Comparison of ENCODE assay signal across 7 mouse cellular contexts in the genomic region with DNA sequence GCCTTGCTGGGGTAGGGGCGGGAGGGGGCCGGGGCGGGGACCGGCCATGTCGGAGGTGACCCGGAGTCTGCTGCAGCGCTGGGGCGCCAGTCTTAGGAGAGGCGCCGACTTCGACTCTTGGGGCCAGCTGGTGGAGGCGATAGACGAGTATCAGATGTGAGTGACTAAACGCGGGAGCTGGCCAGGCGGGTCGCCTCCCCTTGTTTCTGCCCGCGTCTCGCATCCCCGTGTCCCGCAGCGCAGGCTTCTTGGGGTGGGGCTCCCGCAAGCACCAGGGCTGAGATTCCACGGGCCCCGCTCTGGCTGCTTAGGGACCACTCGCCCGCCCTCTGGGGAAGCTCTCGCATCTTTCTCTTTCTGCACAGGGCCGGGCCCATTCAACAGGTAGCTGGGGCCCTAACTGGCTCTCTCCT. TPM values are rescaled to one million over a fixed set of nuclear protein-coding genes. Genes with fewer than 3 reads are reported as not detected.
DNase-seq lines count a peak whose midpoint lies in the region; ATAC-seq lines count a peak whose summit lies in the region.

No protein-coding gene starts in this region.

- H3K9me3 ChIP-seq in forebrain, embryonic 13.5 days (replicated peaks), result no peaks in the 10 kb centered on the region
- no peaks in the 10 kb centered on the region for H3K9me3 ChIP-seq in intestine, embryonic 15.5 days

- peaks cover 9% of the 10 kb centered on the region for H3K36me3 ChIP-seq in forebrain, embryonic 13.5 days (ENCODE audit: poor library complexity, severe bottlenecking)
- peaks cover 2% of the 10 kb centered on the region; the same call in 1 of the 2 replicates for H3K36me3 ChIP-seq in intestine, embryonic 15.5 days
- no peaks in the 10 kb centered on the region for H3K36me3 ChIP-seq in splenic B cell, adult 2 months (ENCODE audit: control insufficient read depth, insufficient read depth, low read length, poor library complexity, severe bottlenecking)

- peaks cover 6% of the 10 kb centered on the region; the same call in 1 of the 2 replicates for H3K4me1 ChIP-seq in forebrain, embryonic 13.5 days
- no peaks in the 10 kb centered on the region for H3K4me1 ChIP-seq in intestine, embryonic 15.5 days (replicated peaks)

- H3K27ac ChIP-seq in forebrain, embryonic 13.5 days, result peak overlapping the region; percentile 2; the same call in 1 of the 2 replicates
- peak overlapping the region; percentile 52 for H3K27ac ChIP-seq in intestine, embryonic 15.5 days

- ATAC-seq in forebrain, embryonic 13.5 days, result peak; percentile 64
- ATAC-seq in intestine, embryonic 15.5 days, result peak; percentile 73
- ATAC-seq in megakaryocyte-erythroid progenitor cell, adult 5-6 weeks (replicated peaks; ENCODE audit: low FRiP score, low TSS enrichment, poor library complexity, severe bottlenecking), result peak; percentile 42

- 2% methylated on average over 28 of the region's 30 CpGs for WGBS in forebrain, embryonic 13.5 days
- 2% methylated on average over 30 of the region's 30 CpGs for WGBS in intestine, embryonic 15.5 days

- peak overlapping the region; percentile 60 for H3K9ac ChIP-seq in forebrain, embryonic 13.5 days
- H3K9ac ChIP-seq in intestine, embryonic 15.5 days, result peak overlapping the region; percentile 43

- peak; percentile 72 to 76 for DNase-seq in spleen, postnatal 10 days (ENCODE audit: low spot score in 2 of 2)
- no peak for DNase-seq in spleen, adult 18-20 months
- peak; percentile 3 for DNase-seq in brain, embryonic 18.5 days (ENCODE audit: low read depth, low spot score)
- DNase-seq in splenic B cell, adult 2 months (ENCODE audit: low read depth, low spot score), result peak; percentile 49

- H3K27me3 ChIP-seq in forebrain, embryonic 13.5 days, result no peaks in the 10 kb centered on the region
- no peaks in the 10 kb centered on the region for H3K27me3 ChIP-seq in intestine, embryonic 15.5 days (replicated peaks)
- H3K27me3 ChIP-seq in splenic B cell, adult 2 months (ENCODE audit: control insufficient read depth, insufficient read depth, low read length, poor library complexity, severe bottlenecking), result no peaks in the 10 kb centered on the region

- H3K4me3 ChIP-seq in forebrain, embryonic 13.5 days, result peak overlapping the region; percentile 52
- peak overlapping the region; percentile 50 for H3K4me3 ChIP-seq in intestine, embryonic 15.5 days (replicated peaks)

- peak overlapping the region; percentile 63 for H3K4me2 ChIP-seq in forebrain, embryonic 13.5 days
- H3K4me2 ChIP-seq in intestine, embryonic 15.5 days (replicated peaks), result peak overlapping the region; percentile 57

RNA-seq across cellular contexts. Expression of a gene that starts 0.4 kb away (rescaled TPM):
- polyA plus RNA-seq in forebrain, embryonic 13.5 days (2015; fragmentation: Nextera tagmentation; extraction: Ambion mirVana), result 78.6 and 81.2 TPM in 2 replicates
- polyA plus RNA-seq in intestine, embryonic 15.5 days (2015; fragmentation: Nextera tagmentation; extraction: Ambion mirVana), result 36.3 and 41.6 TPM in 2 replicates
- total RNA-seq in megakaryocyte-erythroid progenitor cell, adult 5-6 weeks (2014; fragmentation: Nextera tagmentation), result 26.4 and 37.9 TPM in 2 replicates
- 35.6 and 40.7 TPM in 2 replicates for total RNA-seq in megakaryocyte-erythroid progenitor cell, adult 5-6 weeks (2017)

RNA-seq across cellular contexts. Expression of a gene that starts 1.1 kb away (rescaled TPM):
- 47.3 and 49.5 TPM in 2 replicates for polyA plus RNA-seq in forebrain, embryonic 13.5 days (2015; fragmentation: Nextera tagmentation; extraction: Ambion mirVana)
- 33.5 and 42.4 TPM in 2 replicates for polyA plus RNA-seq in intestine, embryonic 15.5 days (2015; fragmentation: Nextera tagmentation; extraction: Ambion mirVana)
- total RNA-seq in megakaryocyte-erythroid progenitor cell, adult 5-6 weeks (2014; fragmentation: Nextera tagmentation), result 37.6 and 47.9 TPM in 2 replicates
- total RNA-seq in megakaryocyte-erythroid progenitor cell, adult 5-6 weeks (2017), result 76.2 and 88.4 TPM in 2 replicates

Comparison
In these comparisons a context has a peak if more than half of its experiments do, and no peak if none do; other contexts are left out.
1. DNase-seq: peak in spleen, postnatal 10 days (2 of 2), brain, embryonic 18.5 days (single experiment) and splenic B cell, adult 2 months (single experiment); none in spleen, adult 18-20 months (0 of 2).
2. Peak in every context shown above with its lines, with median percentiles within 50 percentile points of each other: ATAC-seq.